Mouse (Mus musculus): ENCODE data around the gene Edf1.

GRCm38 (mm10) chr2:25534178-25534865 lies 23.3 kb upstream of the Edf1 start:
- TF ChIP-seq GATA1 (IDR thresholded peaks at IDR 0.05; ENCODE audit: low read length) (no peak), TAL1 (IDR thresholded peaks at IDR 0.05; ENCODE audit: low read length) (no peak)
